Mouse (Mus musculus) retina, postnatal 7 days (tissue): ENCODE measurements around the gene Itpr1.
"Not testable (repeated sequence)": the region's sequence is repeated elsewhere in the genome, so short reads cannot be mapped to it uniquely, and the experiment has no call there.

ENCODE experiments used
- DNase-seq: peaks from one replicate; pipeline ENCODE4 v3.0.0-alpha.2; 2012; ENCODE audit warnings: low read depth, low spot score

The Itpr1 gene

DNA sequence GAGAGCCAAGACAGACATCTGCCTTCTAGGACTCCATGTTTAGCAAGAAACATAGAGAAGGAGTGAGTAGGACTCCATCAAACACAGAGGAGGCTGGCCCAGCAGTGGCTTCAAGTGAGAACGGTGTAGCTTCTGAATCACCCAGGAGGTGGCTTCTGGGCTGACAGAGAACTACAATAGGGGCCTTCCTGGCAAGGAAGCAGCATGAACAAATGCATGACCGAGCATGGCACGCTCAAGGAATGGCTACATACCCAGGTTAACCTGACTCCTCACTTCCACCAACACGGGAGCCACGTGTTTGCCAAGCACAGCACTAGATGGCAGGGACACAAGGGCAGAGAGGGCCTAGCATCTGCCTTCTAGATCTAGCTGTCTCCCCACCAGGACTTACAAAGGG lies 332.6 kb downstream of the Itpr1 start:
- DNase-seq, result no peak

DNA sequence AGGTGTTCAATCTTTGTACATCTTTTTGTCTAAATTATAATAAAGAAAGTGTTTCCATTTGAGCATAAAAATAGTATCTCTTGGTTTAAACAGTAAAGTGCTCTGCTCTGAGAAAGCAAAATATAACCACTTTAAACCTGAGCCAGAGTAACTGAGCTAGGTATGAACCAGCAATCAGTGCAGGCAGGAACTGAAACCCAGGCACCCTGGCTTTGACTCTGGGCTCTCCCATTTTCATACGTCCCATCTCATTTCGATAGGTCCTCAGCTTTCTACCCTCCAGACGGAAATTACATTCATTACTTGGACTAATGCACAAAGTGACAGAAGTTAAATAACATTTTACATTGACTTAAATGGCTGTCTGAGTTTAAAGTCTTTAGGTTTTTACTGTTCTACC lies 335.5 kb downstream of the Itpr1 start:
- DNase-seq, result no peak

DNA sequence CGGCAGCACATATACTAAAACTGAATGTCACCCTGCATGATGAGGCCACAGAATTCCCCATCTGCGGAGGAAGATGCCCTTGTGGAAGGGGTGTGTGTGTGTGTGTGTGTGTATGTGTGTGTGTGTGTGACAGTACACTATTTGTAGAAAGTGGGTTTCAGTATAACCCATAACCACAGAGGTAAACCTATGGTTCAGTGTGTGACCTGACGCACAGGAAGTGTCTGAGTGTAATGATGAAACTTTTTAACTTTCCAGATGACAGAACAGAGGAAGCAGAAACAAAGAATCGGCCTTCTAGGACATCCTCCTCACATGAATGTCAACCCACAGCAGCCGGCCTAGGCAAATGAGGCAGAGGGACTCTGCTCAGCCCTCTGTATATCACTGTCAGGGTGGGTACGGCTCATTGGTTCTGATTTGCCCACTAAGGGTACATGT lies 336.6 kb downstream of the Itpr1 start:
- DNase-seq, result no peak

DNA sequence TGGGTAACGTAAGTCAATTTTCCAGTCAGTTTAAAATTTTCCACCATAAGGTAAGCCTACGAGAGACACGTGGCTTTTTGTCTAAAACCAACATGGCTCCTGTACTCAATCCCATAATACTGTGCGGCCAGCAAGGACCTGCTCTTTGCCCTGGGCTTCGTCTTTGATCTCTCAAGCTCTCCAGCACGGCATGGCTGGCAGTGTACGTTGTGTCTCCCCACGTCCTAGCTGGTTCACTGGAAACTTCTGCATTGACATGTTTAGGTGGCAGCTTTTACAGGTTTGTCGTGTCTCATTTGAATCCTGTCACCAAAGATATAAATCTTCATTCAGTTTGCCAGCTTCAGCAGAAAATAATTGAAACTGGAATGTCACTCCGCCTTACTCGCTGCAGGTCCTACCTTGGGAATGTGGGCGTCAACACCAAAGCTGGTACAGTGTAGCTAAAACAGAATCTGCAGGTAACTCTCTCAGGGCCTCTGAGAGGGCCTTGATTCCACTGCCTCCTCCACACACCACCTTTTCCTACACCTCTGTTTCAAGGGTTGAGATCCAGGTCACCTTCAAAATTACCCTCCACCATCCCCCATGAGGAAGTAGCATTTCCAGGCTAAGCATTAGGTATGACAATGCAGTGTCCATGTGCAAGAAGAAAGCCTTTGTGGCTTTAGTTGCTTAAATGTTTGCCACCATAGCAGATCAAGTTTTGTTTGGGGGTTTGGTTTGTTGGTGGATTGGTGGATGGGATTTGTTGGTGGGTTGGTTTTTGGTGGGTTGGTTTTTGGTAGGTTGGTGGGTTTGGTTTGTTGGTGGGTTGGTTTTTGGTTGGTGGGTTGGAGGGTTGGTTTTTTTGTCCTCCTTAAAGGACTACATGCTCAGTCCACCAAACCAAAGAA lies 339.1 kb downstream of the Itpr1 start:
- no peak for DNase-seq

DNA sequence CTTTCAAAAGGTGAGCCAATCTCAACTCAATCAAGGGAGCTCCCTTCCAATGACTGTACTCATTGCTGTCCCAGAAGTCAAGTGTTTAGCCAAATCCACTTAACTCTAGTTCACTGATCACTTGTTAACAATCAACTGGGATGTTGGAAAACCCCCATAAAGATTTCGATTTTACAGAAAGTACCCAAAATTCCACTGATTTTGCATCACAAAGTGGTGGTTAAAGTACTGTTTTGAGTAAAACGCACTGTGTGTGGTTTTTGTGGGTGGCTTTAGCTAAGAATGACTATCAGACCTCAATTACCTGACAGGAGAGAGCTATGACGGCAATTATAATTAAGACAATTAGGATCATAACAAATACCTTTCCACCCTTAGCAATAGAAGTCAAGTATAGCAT lies 340.1 kb downstream of the Itpr1 start:
- no peak for DNase-seq

DNA sequence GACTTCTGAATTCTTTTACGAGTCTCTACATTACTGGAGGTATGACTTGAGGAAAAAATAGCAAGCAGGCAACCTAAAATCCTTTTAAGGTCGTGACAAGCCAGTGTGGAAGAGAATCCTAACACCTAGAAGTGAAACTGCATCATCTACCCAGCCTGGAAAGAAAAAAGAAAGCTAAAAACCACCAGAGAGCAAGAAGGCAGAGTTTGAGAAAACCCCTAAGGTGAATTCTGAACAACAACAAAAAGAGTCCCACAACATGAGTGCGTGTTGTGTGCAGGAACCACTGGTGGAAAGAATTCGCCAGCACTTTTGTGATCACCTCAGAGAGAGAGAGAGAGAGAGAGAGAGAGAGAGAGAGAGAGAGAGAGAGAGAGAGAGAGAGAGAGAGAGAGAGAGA lies 340.6 kb downstream of the Itpr1 start:
- no peak for DNase-seq

DNA sequence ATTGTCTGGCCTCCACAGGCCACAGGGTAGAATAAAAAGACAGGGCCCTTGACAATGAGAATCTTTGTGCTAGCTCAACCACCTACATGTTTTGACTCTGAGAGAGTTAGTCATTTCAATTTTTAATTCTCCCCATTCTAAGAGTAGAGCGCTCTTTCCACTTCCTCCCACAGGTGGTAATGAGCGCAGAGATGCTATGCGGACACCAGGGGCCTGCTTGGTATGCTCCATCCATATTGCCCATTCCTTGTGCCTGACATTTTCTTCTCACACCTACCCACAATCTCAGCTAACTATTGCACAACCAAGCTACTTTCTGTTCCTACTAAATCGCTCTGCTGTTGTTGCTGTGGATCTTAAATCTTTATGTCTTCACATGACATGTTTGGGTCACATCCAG lies 341.5 kb downstream of the Itpr1 start:
- DNase-seq, result no peak

DNA sequence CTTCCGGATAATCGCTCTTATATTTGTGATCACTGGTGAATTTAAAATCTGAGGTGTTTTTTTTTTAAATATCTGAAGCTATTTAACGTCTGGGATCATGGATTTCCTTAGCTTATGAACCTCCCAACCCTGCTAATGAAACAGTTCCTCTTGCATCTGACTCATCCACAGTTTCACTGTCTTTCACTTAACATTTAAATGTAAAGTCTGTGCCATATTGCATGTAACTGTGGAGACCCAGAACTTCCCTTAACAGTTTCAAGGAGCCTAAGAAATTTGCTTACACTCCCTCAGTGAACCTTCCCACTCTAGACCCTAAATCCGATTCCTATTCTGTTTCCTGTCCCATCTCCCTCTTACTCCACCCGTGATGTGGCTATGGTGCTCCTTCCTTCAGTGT lies 342.0 kb downstream of the Itpr1 start:
- no peak for DNase-seq

DNA sequence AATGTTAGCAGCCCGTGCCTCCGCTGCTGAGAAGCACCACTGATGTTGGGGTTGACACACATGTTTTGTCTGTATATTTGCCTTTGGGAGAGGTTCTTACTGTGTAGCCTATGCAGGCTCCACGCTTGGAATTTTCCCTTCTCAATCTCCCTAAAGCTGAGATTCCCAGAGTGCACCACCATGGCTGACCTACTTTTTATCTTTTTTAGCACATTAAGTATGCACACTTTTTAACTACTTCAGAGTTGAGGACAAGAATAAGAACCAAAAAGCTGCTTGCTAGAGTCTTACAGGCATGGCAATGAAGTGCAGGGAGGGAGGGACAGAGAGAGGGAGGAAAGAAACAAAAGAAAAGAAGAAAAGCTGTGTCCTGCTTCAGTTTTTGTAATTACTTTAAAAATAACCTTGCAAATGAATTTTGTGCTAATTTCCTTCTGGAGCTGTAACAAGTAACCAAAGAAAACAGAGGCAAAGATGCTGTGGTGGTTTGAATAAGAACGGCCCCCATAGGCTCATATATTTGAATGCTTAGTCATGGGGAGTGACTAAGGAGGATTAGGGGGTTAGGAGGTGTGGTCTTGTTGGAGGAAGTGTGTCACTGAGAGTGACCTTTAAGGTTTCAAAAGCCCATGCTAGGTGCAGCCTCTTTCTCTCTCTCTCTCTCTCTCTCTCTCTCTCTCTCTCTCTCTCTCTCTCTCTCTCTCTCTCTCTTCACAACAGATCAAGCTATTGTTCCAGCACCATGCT lies 344.9 kb downstream of the Itpr1 start:
- DNase-seq, result no peak

DNA sequence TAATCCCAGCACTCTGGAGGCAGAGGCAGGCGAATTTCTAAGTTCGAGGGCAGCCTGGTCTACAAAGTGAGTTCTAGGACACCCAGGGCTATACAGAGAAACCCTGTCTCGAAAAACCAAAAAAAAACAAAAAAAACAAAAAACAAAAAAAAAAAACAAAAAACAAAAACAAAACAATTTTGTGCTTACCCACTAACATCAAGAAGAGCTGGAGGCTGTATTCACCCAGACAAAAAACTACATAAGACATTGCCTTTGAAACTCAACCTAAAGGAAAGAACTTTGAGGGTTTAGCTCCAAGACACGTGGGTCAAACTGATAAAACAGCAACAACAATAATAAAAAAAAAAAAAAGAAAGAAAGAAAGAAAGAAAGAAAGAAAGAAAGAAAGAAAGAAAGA lies 346.3 kb downstream of the Itpr1 start:
- DNase-seq, result not testable (repeated sequence)

DNA sequence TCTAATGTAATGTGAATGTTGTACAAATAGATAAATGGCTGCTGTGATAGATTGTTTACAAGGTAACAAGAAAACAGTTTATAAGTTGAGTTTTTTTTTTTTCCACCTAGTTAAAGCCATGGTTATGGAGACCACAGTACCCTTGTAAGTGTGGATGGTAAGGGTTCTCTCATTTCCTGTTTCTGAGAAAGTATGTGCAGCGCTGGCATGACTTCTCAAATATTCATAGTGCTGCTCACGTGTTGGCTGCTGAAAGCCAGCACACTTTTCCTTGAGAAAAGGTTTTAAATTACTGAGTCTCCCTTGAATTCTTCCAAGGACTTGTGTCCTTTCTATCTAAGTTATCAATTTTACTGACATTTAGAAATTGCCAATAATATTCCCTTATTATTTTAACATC lies 350.1 kb downstream of the Itpr1 start:
- DNase-seq, result no peak

DNA sequence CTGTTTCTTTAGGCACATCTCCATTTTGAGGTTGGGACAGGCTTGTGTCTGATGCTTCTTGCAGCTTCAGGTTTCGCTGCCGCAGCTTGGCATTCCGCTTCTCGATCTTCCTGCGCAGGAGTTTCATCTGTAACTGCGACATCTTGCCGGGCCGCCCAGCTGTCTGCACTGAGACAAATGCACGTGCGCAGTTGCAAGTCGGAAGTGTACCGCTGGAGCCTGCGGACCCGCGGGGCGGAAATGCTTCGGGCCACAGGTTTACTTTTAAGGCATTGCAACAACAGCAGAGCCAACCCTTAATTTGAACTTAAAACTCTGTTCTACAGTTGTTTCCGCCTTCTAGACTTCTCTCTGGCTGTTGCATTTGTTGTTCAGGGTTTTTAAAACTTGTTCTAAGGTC lies 352.6 kb downstream of the Itpr1 start:
- not testable (repeated sequence) for DNase-seq

DNA sequence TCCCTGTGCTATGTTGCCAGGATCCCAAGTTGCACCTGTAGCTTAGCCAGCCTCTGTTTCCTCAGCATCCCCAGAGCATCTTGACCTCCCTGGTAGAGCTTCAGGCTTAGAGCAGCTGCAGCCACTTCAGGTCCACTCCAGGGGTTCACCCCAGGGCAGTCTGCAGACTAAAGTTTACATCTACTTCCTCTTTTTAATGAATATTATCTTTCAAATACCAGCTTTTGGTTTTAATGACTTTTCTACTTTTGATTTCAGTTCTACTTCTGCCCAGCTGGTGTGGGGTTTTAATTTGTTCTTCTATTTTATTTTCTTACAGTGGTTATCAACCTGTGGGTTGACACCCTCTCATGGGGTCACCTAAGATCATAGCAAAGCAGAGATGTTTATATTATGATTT lies 353.7 kb downstream of the Itpr1 start:
- DNase-seq, result no peak

DNA sequence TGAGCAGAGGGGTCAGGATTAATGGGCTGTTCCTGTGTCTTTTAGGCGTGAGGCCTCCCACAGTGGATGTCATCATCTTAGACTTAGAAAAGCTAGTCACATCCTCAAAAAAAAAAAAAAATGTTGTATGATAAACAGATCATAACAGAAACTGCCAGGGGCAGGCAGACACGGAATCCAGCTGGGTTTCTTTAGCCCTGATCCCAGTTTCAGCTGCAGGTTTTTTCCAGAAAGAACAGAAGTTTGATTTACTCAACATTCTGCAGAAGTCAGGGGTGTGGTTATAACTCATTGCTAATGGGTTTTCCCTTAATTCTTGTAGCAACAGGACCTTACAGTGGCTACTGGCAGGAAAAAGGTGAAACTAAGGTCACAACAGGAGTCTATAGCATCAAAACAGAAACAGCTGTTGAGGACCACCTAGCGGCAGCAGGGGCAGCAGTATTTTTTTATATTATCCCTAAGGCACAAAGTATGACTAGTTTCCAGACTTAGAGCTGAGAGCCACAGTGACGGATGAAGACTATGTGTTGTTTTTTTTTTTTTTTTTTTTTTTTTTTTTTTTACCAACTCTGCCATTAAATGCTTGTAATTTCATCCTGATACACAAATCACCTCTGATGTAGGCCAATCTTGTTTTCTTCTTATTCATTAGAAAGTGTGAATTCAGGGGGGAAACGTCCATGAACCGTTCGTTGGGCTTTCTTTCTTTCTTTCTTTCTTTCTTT lies 356.7 kb downstream of the Itpr1 start:
- DNase-seq, result no peak

DNA sequence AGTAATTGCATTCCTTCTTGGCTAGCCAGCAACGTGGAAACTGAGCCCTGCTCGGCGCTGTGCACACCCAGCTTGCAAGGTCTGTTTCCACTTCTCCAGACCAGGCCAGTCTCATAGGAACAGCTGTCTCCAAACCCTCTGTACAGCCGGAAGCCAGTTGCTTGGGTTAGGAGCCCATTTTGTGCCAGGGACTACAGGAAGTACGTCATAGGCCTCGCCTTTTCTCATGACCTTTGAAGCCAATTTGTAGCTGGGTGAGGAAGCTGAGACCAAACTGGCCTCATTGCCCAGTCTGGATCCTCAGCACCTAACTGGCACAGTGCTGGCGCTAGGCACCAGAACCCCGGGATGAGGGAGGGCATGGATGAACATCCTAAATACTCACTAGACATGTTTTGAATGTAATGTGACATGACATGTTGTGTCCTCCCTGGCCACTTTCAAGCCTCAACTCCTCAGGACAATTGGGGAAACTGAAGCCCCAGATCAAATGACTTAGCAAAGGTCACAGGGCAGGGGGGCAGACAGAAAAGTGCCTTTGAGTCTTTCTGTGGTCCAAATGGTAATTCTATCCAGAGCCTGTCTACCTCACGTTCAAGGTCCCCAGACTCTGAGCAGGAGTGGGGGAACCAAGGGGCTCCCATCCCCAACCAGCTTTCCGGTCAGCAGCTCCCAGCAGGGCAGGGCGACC lies 357.6 kb downstream of the Itpr1 start:
- DNase-seq, result no peak

DNA sequence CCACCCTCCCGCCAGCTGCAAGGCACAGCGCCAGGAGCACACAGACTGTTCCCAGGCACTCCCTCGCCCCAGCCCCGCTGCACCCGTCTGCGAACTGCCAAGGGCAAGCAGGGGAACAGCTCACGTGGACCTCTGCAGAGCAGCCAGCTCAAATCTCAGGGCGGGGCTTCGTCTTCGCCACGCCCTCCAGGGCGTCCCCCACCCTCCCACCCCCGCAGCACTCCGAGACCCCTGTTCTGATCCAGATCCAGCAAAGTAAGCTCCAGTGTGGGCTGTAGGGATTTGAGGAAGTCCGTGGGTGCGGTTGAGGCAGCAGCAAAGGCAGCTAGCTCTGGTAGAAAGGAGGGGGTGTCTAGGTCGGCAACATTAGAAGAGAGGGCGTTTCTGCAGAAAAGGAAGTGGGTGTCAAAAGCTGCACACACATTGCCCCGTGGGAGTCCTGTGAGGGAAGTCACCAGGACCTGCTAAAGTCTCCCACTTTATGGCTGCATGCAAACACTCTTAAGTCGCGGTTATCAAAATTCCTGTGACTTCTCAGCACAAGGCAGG lies 358.2 kb downstream of the Itpr1 start:
- no peak for DNase-seq

DNA sequence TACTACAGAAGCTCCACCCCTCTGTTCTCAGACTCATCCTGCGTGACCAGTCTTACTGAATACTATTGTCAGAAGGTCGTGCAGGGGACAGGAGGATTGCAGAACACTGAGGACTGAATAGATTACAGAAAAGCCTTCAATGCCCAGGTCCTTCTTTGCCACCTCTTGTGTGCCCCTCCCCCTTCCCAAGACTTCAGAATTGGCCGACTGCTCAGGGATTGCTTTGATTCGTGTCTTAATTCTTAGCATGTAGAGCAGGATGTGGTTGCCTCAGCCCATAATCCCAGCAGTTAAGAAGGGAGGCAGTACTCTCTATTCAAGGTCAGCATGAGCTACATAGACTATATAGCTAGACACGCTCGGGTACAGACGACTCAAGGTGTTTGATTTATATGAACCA lies 359.8 kb downstream of the Itpr1 start:
- no peak for DNase-seq

DNA sequence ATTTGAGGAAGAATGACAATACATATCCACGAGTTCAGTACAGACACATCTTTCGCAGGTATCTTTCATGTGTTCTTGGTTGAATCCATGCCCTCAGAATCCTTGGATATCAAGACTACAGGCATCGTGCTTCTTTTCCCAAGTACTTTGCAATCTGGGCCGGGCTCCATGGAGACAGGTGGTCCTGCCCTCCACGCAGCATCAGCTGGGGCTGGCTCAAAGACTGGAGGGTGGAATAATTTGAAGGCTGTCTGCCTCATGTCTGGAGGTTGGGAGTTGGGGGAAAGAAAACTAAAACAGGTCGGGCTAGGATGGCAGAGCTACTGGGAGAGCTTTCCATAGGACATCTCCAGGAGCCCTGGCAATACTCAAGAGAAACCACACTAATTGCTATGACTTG lies 364.2 kb downstream of the Itpr1 start:
- no peak for DNase-seq

DNA sequence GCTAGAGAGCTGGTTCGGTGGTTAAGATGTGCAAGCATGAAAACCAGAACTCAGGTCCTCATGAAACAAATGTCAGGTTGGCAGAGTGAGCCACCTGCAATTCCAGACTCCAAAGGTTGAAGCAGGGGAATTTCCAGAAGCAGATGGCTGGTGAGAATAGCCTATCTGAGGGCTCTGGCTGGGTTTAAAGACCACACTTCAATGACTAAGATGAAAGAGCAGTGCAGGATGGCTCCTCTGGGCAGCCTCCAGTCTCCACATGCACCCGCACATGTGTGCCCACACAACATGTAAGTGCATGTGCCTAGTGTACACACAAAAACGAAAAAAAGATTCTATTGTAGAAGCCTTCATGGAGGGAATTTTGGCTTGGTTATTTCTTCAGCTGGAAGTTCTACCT lies 375.5 kb downstream of the Itpr1 start:
- DNase-seq, result no peak

DNA sequence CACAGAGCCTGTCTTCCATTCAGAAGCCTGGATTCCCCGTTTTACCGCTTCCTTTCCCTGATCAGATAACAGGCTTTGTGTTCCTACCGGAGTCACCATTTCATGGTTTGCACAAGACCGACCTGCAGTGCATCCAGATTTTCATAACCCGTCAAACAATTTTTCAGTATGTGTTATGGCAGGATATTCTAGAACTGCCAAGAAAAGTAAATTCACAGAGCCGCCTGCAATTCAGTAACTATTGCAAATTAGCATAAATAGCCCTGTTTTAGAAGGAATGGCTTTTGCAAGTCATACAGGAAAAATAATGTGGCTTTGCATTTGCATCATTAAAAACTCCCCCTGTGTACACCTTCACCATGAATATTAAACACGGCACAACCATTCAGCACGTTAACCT lies 379.3 kb downstream of the Itpr1 start:
- DNase-seq, result no peak

DNA sequence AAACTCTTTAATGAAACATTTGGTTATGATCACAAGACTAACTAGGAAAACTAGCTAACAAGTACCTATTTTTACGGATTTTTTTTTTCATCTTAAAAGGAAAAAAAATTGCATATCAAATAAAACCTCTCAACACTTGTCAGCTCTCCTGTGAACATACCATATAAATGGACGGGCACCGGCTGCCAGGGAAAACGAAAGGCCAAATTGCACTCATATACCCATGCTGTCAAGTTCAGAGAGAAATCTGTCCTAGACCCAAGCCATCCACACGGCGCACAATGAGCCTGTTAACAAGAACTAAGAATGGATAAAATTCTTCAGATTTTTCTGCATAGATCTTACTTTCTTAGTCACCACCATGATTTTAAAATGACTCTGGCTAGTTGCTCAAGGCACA lies 379.7 kb downstream of the Itpr1 start:
- no peak for DNase-seq
